Mouse (Mus musculus) lung, embryonic 14.5 days (tissue): ENCODE measurements at regions not wholly inside any gene's neighbourhood (a gene's known extent, or its start where the extent isn't known, plus 50 kb on each side); places are given as distances from the start of the nearest gene placed in this dataset.

Experiments
- ATAC-seq: fragments of 200-750 bp; cut with Nextera tagmentation; 2 replicates; pipeline ENCODE4 v1.8.0; 2017; ENCODE audit warnings: mild to moderate bottlenecking, moderate TSS enrichment, moderate library complexity; ENCODE audit not compliant: insufficient read depth
- DNase-seq: peaks from one replicate; pipeline ENCODE4 v3.0.0-alpha.2; 2015
- H3K27ac ChIP-seq: fragments of 300-500 bp; sonication (generic); 2 replicates; pipeline ENCODE4 v1.5.1; 2014; ENCODE audit warnings: low read depth, mild to moderate bottlenecking, moderate library complexity
- H3K27me3 ChIP-seq: fragments of 300-500 bp; sonication (generic); 2 replicates; pipeline ENCODE4 v1.6.1; 2014; ENCODE audit warnings: low read length, control low read depth; ENCODE audit not compliant: insufficient read depth
- H3K36me3 ChIP-seq: fragments of 300-500 bp; sonication (generic); 2 replicates; pipeline ENCODE4 v1.6.1; 2014; ENCODE audit warnings: control low read depth; ENCODE audit not compliant: insufficient read depth
- H3K4me1 ChIP-seq: fragments of 300-500 bp; sonication (generic); 2 replicates; pipeline ENCODE4 v1.6.1; 2014; ENCODE audit warnings: antibody characterized with exemption, control low read depth; ENCODE audit not compliant: insufficient read depth
- H3K4me2 ChIP-seq: fragments of 300-500 bp; sonication (generic); 2 replicates; pipeline ENCODE4 v1.6.1; 2014; ENCODE audit warnings: mild to moderate bottlenecking
- H3K4me3 ChIP-seq: fragments of 300-500 bp; sonication (generic); 2 replicates; pipeline ENCODE4 v1.5.1; 2014; ENCODE audit warnings: low read depth, low read length
- H3K9ac ChIP-seq: fragments of 300-500 bp; sonication (generic); 2 replicates; pipeline ENCODE4 v1.6.1; 2014
- H3K9me3 ChIP-seq: fragments of 300-500 bp; sonication (generic); 2 replicates; pipeline ENCODE4 v1.6.1; 2016; ENCODE audit warnings: low read depth, low read length, control low read depth
- CTCF ChIP-seq: IDR thresholded peaks from 2 replicates; pipeline ENCODE4 v1.5.1; 2016; ENCODE audit warnings: antibody characterized with exemption, low read depth
- WGBS: fragments of 180-500 bp; shearing (Covaris S2); extraction: QIAGEN DNeasy Blood & Tissue Kit; methylation state at CpG from one replicate; pipeline ENCODE4 v1.1.7; 2014; 5-methylcytosine and 5-hydroxymethylcytosine counted together

GRCm38 (mm10) chr12:9292656-9293055 lies 262.9 kb downstream of the Ttc32 start:
- Histone ChIP-seq H3K9ac (no peak overlapping the region), H3K36me3 (no peaks in the 10 kb centered on the region), H3K4me3 (no peak overlapping the region), H3K4me2 (no peak overlapping the region), H3K27ac (no peak overlapping the region), H3K4me1 (no peaks in the 10 kb centered on the region), H3K27me3 (no peaks in the 10 kb centered on the region), H3K9me3 (no peaks in the 10 kb centered on the region)
- DNase-seq: no peak
- ATAC-seq: no peak
- TF ChIP-seq CTCF: no peak

- no peak overlapping the region for H3K9ac ChIP-seq
- H3K4me1 ChIP-seq: no peaks in the 10 kb centered on the region
- no peaks in the 10 kb centered on the region for H3K9me3 ChIP-seq
- TF ChIP-seq CTCF: no peak
- ATAC-seq (peak; percentile 31; the same call in 1 of the 2 replicates), DNase-seq (peak; percentile 49)
- H3K4me2 ChIP-seq: no peak overlapping the region
- H3K27ac ChIP-seq: no peak overlapping the region
- 66% methylated on average over 3 of the region's 3 CpGs for WGBS
- no peaks in the 10 kb centered on the region for H3K36me3 ChIP-seq
- H3K4me3 ChIP-seq: no peak overlapping the region
- no peaks in the 10 kb centered on the region for H3K27me3 ChIP-seq
Measured at GRCm38 (mm10) chr12:9295211-9295610, 265.4 kb downstream of the Ttc32 start.

GRCm38 (mm10) chr12:9298848-9299655 lies 269.3 kb downstream of the Ttc32 start:
- H3K4me1 ChIP-seq: no peaks in the 10 kb centered on the region
- ATAC-seq (no peak), DNase-seq (no peak)
- H3K4me2 ChIP-seq: no peak overlapping the region
- H3K36me3 ChIP-seq: no peaks in the 10 kb centered on the region
- no peak overlapping the region for H3K27ac ChIP-seq
- no peaks in the 10 kb centered on the region for H3K27me3 ChIP-seq
- no peaks in the 10 kb centered on the region for H3K9me3 ChIP-seq
- no peak overlapping the region for H3K4me3 ChIP-seq
- no peak for TF ChIP-seq CTCF
- 61% methylated on average over 5 of the region's 5 CpGs for WGBS
- H3K9ac ChIP-seq: no peak overlapping the region

- H3K9me3 ChIP-seq: no peaks in the 10 kb centered on the region
- H3K4me3 ChIP-seq: no peak overlapping the region
- no peak for TF ChIP-seq CTCF
- H3K27ac ChIP-seq: no peak overlapping the region
- no peaks in the 10 kb centered on the region for H3K27me3 ChIP-seq
- DNase-seq: peak; percentile 64
- H3K4me2 ChIP-seq: no peak overlapping the region
- H3K36me3 ChIP-seq: no peaks in the 10 kb centered on the region
- no peak; the same call in 1 of the 2 replicates for ATAC-seq
- WGBS: 41% methylated on average over 2 of the region's 2 CpGs
- H3K9ac ChIP-seq: no peak overlapping the region
- H3K4me1 ChIP-seq: no peaks in the 10 kb centered on the region
Measured at GRCm38 (mm10) chr12:9304146-9304545, 265.8 kb upstream of the Osr1 start.

GRCm38 (mm10) chr12:9337891-9338672 lies 231.8 kb upstream of the Osr1 start:
- ATAC-seq (no peak), DNase-seq (no peak)
- Histone ChIP-seq H3K9ac (no peak overlapping the region), H3K27me3 (no peaks in the 10 kb centered on the region), H3K4me1 (peaks cover 6% of the 10 kb centered on the region; the same call in 1 of the 2 replicates), H3K4me2 (no peak overlapping the region), H3K36me3 (no peaks in the 10 kb centered on the region), H3K4me3 (no peak overlapping the region), H3K9me3 (no peaks in the 10 kb centered on the region), H3K27ac (no peak overlapping the region)
- WGBS: 65% methylated on average over 5 of the region's 5 CpGs
- no peak for TF ChIP-seq CTCF

- Histone ChIP-seq H3K27ac (no peak overlapping the region), H3K4me3 (no peak overlapping the region), H3K4me1 (peaks cover 6% of the 10 kb centered on the region; the same call in 1 of the 2 replicates), H3K4me2 (no peak overlapping the region; the same call in 1 of the 2 replicates), H3K9me3 (no peaks in the 10 kb centered on the region), H3K27me3 (no peaks in the 10 kb centered on the region), H3K9ac (no peak overlapping the region), H3K36me3 (no peaks in the 10 kb centered on the region)
- 33% methylated on average over 7 of the region's 7 CpGs for WGBS
- TF ChIP-seq CTCF: no peak
- peak; percentile 25 for DNase-seq
- no peak for ATAC-seq
Measured at GRCm38 (mm10) chr12:9338801-9339231, 231.1 kb upstream of the Osr1 start.

GRCm38 (mm10) chr12:9340769-9341168 lies 229.1 kb upstream of the Osr1 start:
- Histone ChIP-seq H3K36me3 (no peaks in the 10 kb centered on the region), H3K4me2 (no peak overlapping the region), H3K4me1 (peaks cover 6% of the 10 kb centered on the region; the same call in 1 of the 2 replicates), H3K27me3 (no peaks in the 10 kb centered on the region), H3K9me3 (no peaks in the 10 kb centered on the region), H3K9ac (no peak overlapping the region), H3K27ac (no peak overlapping the region), H3K4me3 (no peak overlapping the region)
- peak; percentile 49; the same call in 1 of the 2 replicates for ATAC-seq
- no peak for TF ChIP-seq CTCF
- peak; percentile 66 for DNase-seq
